Mouse (Mus musculus) kidney, postnatal 14 days (tissue): ENCODE results near the gene Gm10073.

Experiments
- DNase-seq: peaks from one replicate; pipeline ENCODE4 v3.0.0; 2022; ENCODE audit warnings: mixed read lengths

Gm10073 gene

DNA sequence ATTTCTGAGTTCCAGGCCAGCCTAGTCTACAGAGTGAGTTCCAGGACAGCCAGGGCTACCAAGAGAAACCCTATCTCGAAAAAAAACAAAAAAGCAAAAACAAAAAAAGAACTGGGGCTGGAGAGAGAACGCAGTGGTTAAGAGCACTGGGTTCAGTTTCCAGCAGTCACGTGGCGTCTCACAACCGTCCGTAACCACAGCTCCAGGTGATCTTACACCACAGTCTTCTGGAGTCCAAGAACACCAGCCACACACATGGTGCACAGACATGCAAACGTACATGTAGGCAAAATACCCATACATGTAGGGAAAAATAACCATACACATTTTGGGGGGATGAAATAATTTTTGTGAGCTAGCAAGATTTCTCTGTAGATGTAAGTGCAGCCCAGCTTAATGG is 26.5 kb downstream of the Gm10073 start:
- DNase-seq = no peak

DNA sequence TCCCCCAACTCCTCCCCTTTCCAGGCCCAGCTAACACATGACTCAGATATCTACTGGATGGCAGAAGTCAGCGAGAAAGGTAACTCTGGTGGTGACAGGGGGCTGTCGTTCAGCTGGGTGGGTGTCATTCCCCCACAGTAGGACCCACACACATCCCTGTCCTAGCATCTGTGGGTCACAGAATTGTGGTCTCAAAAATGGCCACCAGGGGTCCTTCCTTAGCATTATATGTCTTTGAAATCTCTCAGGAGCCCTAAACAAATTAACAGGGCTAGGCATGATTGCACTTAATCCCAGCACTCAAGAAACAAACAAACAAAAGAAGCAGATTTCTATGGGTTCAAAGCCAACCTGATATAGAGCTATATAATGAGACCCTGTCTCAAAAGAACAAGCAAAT is 28.1 kb downstream of the Gm10073 start:
- DNase-seq = no peak

DNA sequence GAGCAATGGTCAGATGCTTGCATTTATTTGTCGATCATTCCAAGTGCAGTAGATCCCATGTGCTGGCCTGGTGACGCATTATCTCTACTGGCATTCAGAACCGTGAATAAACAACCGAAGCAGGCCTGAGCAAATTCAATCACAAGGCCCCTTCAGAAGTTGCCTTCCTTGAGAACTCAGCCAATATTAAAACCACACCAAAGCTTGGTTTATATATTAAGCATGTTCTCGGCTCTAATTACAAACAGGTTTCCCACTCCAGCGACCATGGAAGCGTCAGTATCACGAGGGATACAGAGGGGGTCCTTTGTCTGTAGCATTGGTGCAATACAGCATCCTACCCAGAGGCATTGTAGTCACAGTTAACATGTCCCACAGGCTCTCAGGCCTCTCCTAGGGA is 30.2 kb downstream of the Gm10073 start:
- no peak for DNase-seq

DNA sequence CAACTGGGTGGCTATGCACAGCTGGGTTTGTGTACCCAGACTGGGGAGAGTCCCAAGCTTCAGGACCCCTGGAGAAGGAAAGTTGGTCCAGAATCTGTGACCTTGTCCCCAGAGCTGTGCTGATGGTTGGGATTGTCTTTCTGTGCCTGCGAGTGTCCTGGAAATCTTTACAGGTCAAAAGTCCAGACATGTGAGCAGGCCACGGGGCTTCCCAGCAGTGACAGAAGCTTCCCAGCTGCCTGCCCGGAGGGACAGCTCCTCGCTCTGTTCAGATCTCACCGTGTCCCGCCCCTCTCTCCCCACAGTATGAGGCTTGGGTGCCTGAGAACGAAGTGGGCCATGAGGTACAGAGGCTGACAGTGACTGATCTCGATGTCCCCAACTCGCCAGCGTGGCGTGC is 32.3 kb downstream of the Gm10073 start:
- DNase-seq = no peak

DNA sequence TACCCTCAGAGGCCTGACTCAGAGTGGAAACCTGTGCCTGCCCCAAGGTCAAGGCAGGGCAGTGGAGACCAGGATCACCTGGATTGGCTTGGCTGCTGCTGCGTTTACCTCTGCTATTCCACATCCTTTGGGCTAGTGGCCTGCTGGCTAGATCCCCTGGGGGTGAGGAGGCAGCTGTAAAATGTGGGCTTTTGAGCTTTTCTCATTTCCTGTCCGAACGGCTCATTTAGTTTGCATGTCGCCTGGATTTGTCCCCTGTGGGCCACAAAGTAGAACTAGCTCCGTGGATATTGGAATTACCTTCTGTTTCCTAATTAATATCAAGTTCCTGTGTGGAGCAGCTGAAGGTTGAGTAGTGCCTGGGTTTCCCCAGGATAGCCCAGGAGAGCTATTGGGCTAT is 34.1 kb downstream of the Gm10073 start:
- DNase-seq = no peak

DNA sequence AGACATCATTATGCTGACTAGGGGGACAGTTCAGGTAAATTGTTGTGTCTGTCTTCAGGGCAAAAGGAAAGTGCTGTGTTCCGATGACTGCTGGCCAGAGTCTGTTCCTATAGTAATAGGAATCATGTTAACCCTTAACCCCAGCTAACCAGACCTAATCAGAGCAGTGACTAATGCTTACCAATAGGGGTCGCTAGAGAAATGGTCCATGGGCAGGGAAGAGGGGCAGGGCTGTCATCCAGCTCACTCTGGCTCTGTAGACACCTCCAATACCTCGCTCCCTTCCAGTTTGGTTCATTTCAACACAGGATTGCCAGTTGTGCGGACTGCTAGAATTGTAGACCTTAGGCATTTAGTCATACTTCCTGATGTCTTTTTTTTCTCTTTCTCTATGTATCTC is 37.8 kb downstream of the Gm10073 start:
- no peak for DNase-seq

DNA sequence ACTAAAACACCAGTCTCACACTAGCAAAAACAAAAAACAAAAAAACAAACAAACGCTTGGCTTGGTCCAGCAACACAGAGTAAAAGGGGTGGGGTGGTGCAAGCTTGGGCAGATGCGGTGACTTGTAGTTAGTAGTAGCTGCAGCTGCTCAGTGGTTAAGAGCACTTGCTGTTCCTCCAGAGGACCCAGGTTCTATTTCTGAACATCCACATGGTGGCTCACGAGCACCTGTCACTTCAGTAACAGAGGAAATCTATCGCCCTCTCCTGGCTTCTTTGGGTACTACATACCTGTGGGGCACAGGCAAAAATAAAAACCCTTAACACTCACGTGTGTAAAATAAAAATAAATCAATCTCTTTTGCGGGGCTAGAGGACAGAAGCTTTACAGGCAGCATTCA is 38.8 kb downstream of the Gm10073 start:
- DNase-seq = peak; percentile 73

DNA sequence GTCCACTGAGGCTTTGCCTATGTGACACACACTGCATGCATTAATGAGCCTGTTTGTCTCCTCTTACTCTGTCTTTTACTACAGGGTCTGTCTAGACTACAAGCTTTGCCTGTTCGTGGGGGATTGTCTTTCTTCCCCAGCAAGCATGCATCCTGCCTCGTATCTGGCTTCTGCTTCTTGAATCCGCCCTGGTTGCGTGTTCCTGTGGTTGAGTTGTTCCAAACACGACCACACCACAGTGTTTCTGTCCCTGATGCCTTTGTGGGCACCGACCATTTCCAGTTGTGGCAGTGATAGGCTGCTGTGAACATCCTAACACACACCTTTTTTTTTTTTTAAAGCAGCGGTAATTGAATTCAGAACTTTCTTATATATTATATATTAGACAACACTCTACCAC is 39.6 kb downstream of the Gm10073 start:
- no peak for DNase-seq

DNA sequence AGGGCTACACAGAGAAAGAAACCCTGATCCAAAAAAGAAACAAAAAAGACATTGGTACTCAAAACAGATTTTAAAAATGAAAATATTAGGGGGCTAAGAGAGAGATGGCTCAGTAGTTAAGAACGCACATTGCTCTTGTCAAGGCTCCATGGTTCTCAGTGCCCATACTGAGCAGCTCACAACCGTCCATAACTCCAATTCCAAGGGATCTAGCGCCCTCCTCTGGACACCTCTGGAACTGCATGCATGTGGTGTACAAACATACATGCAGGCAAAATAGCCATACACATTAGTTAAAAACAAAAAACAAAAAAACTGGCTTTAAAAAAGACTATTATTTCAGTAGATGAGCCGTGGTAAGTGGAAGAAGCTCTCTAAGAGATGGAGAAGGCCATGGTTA is 42.7 kb downstream of the Gm10073 start:
- no peak for DNase-seq

DNA sequence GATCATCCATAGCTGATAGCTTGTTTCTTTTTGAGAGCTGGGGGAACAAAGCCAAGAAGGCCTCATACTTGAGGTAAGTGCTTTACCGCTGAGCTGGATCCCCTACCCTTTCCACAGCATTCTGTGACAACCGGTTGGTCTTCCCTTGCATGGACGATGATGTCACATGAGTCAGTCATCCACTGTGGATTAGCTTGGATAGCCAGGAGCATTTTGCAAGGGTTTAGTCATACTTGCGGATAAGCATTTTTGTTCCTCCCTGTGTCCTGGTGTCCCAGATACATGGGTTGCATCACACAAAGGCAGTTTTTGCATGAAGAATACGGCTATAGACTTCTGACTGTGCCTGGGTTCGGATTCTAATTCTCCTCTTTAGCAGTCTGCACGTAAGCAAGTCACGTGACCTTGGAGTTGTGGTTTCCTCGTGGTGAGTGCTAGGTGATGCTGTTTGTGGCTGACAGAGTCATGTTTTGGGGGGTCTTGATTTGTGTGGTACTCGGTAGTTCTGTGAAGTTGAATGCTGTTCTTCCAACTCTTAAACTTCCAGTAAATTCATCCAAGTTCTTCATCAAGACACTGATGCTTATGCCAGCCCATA is 43.3 kb downstream of the Gm10073 start:
- DNase-seq = no peak

DNA sequence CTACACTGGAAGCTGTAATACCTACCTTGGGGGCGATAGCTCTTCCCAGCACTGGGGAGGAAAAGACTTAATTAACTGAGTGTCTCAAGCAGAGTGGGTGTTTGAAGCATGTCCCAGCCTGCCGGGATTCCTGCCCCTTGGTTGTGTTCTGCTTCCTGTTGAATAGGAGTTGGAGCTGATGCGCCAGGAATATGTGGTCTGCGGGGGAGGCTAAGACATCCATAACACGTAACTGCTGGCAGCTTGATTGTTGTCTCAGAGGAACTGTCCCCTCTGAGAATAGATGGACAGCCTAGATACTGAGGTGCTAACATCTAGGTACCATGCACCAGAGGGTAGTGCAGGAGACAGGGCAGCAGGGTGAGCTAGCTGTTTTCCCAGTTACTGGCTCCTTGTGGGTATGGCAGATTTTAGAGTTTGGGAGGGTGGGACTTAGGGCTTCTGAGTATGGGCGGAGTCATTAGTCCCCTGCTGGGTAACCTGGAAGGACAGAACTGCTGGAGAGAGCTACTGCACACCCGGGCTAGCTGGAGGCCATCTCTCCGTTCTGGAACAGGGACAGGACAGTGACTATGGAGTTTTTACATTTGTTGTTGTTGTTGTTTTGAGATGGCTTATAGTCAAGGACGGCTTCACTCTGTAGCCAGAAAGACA is 44.5 kb downstream of the Gm10073 start:
- DNase-seq = no peak

DNA sequence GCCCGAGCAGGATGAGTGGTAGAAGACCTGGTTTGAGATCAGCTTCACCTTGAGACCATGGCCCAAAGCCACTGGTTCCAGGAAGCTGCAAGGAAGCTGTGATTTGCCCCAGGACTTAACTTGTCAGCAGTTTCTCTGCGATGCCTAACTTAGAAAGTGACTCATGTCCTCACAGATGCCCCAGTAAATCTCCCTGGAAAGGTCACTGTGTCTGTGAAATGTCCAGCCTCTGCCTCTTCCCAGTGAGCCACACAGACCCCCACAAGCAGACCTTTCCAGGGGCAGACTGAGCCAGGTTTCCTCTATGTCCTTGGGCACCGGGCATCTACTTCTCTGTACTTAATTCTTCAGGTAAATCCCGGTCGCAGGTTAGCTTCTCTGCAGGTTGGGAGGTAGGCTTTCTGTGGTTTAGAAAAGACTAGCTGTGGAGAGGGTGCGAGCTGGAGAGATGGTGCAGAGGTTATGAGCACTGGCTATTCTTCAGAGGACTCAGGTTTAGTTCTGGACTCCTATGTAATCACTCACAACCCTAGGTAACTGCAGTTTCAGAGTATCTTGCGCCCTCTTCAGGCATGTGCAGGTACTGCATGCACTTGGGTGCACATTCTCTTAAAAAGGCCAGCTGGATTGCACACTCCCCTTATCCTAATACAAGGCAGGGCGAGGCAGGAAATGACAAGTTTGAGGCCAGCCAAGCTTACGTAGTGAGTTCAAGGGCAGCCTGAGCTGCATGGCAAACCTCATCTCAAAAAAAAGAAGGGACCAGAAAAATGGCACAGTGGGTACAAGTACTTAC is 45.8 kb downstream of the Gm10073 start:
- DNase-seq = no peak

DNA sequence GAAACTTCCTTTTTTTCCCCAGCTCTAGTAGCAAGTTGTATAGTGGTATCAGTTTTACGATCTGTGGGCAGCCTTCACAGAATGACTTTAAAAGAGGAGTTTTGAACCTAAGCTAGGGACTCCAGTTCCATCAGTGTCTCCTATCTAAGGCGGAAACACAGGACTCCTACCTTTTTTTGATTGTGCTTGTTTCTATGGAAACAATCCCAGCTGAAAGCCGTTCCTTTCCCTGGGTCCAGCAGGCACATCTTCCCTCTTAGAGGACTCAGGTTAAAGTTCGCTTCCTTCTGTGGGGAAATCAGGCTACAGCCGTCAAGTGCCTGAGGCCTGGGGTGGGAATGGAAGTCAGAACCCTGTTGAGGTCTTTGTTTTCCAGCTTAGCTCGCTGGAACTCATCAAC is 46.5 kb downstream of the Gm10073 start:
- no peak for DNase-seq
